Mouse (Mus musculus): ENCODE data around the gene Copz2. TPM values are rescaled to one million over a fixed set of nuclear protein-coding genes. Genes with fewer than 3 reads are reported as not detected.

Copz2 gene
- polyA plus RNA-seq, 1 experiment: 29.0 TPM

GRCm38 (mm10) chr11:96824783-96825495 is 24.7 kb upstream of the Copz2 start:
- TF ChIP-seq MYOG (IDR thresholded peaks at IDR 0.05; ENCODE audit: control insufficient read depth, extremely low read depth, insufficient read length) (no peak), FOSL1 (IDR thresholded peaks at IDR 0.05; ENCODE audit: insufficient read depth, low read length, poor library complexity, severe bottlenecking) (no peak)

DNA sequence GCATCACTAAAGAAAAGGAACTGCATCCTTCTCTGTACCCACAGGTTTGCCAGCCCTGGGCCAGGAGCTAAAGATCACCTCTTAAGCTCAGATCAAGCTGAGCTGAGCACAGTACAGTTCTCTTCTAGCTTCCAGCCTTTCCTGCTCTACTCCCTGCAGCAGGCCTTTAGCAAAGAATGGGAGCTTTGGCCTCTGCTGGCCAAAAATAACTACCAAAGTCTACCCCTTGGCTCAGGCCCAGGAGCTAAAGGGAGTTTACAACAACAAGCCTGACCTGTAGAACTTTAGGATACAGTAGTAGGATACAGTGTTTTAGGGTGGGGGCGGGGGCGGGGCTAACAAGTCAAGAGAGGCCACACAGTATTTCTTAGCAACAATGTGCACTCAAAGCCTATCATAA is 23.2 kb upstream of the Copz2 start:
- peaks cover 79% of the 10 kb centered on the region for H3K79me2 ChIP-seq (ENCODE audit: control insufficient read depth, insufficient read depth)
- H3K4me3 ChIP-seq (ENCODE audit: insufficient read depth, poor library complexity, severe bottlenecking): no peak overlapping the region
- peaks cover 31% of the 10 kb centered on the region for H3K36me3 ChIP-seq (ENCODE audit: control insufficient read depth, insufficient read depth)
- H3K79me3 ChIP-seq (ENCODE audit: low read depth): peaks cover 69% of the 10 kb centered on the region
- H3ac ChIP-seq (ENCODE audit: control insufficient read depth, insufficient read length, low read depth): no peak overlapping the region
- TF ChIP-seq CTCF (IDR thresholded peaks at IDR 0.05; ENCODE audit: control insufficient read depth, insufficient read depth, insufficient read length) (no peak), FOSL1 (IDR thresholded peaks at IDR 0.05; ENCODE audit: insufficient read depth, low read length, poor library complexity, severe bottlenecking) (no peak), CEBPB (IDR thresholded peaks at IDR 0.05; ENCODE audit: low read depth) (no peak), MAX (IDR thresholded peaks at IDR 0.05) (no peak), MYOG (IDR thresholded peaks at IDR 0.05; ENCODE audit: control insufficient read depth, extremely low read depth, insufficient read length) (no peak), USF1 (IDR thresholded peaks at IDR 0.05; ENCODE audit: low read depth) (no peak), MYOD1 (IDR thresholded peaks at IDR 0.05; ENCODE audit: control insufficient read depth, insufficient read length, low read depth) (no peak)
- no peaks in the 10 kb centered on the region for H3K27me3 ChIP-seq (ENCODE audit: control insufficient read depth, insufficient read depth, insufficient read length)

More at GRCm38 (mm10) chr11:96824783-96825495, 24.7 kb upstream of the Copz2 start:
- Histone ChIP-seq H3K79me3 (ENCODE audit: low read depth) (peaks cover 79% of the 10 kb centered on the region), H3K4me3 (ENCODE audit: insufficient read depth, poor library complexity, severe bottlenecking) (no peak overlapping the region), H3ac (ENCODE audit: control insufficient read depth, insufficient read length, low read depth) (peak overlapping the region; percentile 27), H3K27me3 (ENCODE audit: control insufficient read depth, insufficient read depth, insufficient read length) (no peaks in the 10 kb centered on the region), H3K36me3 (ENCODE audit: control insufficient read depth, insufficient read depth) (peaks cover 47% of the 10 kb centered on the region), H3K79me2 (ENCODE audit: control insufficient read depth, insufficient read depth) (peaks cover 94% of the 10 kb centered on the region)

GRCm38 (mm10) chr11:96827062-96827581 is 22.5 kb upstream of the Copz2 start:
- no peak overlapping the region for H3ac ChIP-seq (ENCODE audit: control insufficient read depth, insufficient read length, low read depth)
- no peak overlapping the region for H3K4me3 ChIP-seq (ENCODE audit: insufficient read depth, poor library complexity, severe bottlenecking)
- H3K79me3 ChIP-seq (ENCODE audit: low read depth): peaks cover 62% of the 10 kb centered on the region
- TF ChIP-seq FOSL1 (IDR thresholded peaks at IDR 0.05; ENCODE audit: insufficient read depth, low read length, poor library complexity, severe bottlenecking) (no peak), MYOG (IDR thresholded peaks at IDR 0.05; ENCODE audit: control insufficient read depth, extremely low read depth, insufficient read length) (no peak), USF1 (IDR thresholded peaks at IDR 0.05; ENCODE audit: low read depth) (no peak), CEBPB (IDR thresholded peaks at IDR 0.05; ENCODE audit: low read depth) (no peak), MYOD1 (IDR thresholded peaks at IDR 0.05; ENCODE audit: control insufficient read depth, insufficient read length, low read depth) (no peak), MAX (IDR thresholded peaks at IDR 0.05) (no peak)
- H3K36me3 ChIP-seq (ENCODE audit: control insufficient read depth, insufficient read depth): peaks cover 25% of the 10 kb centered on the region
- no peaks in the 10 kb centered on the region for H3K27me3 ChIP-seq (ENCODE audit: control insufficient read depth, insufficient read depth, insufficient read length)
- peaks cover 72% of the 10 kb centered on the region for H3K79me2 ChIP-seq (ENCODE audit: control insufficient read depth, insufficient read depth)

GRCm38 (mm10) chr11:96827917-96828316 is 21.8 kb upstream of the Copz2 start:
- Histone ChIP-seq H3K27me3 (ENCODE audit: control insufficient read depth, insufficient read depth, insufficient read length) (no peaks in the 10 kb centered on the region), H3ac (ENCODE audit: control insufficient read depth, insufficient read length, low read depth) (peak overlapping the region; percentile 19), H3K4me3 (ENCODE audit: insufficient read depth, poor library complexity, severe bottlenecking) (no peak overlapping the region), H3K79me2 (ENCODE audit: control insufficient read depth, insufficient read depth) (peaks cover 64% of the 10 kb centered on the region), H3K79me3 (ENCODE audit: low read depth) (peaks cover 55% of the 10 kb centered on the region), H3K36me3 (ENCODE audit: control insufficient read depth, insufficient read depth) (peaks cover 25% of the 10 kb centered on the region)
- TF ChIP-seq MAX (IDR thresholded peaks at IDR 0.05) (no peak), MYOG (IDR thresholded peaks at IDR 0.05; ENCODE audit: control insufficient read depth, extremely low read depth, insufficient read length) (no peak), FOSL1 (IDR thresholded peaks at IDR 0.05; ENCODE audit: insufficient read depth, low read length, poor library complexity, severe bottlenecking) (no peak), CEBPB (IDR thresholded peaks at IDR 0.05; ENCODE audit: low read depth) (no peak), MYOD1 (IDR thresholded peaks at IDR 0.05; ENCODE audit: control insufficient read depth, insufficient read length, low read depth) (no peak), USF1 (IDR thresholded peaks at IDR 0.05; ENCODE audit: low read depth) (no peak), CTCF (IDR thresholded peaks at IDR 0.05; ENCODE audit: control insufficient read depth, insufficient read depth, insufficient read length) (no peak)

- TF ChIP-seq FOSL1 (IDR thresholded peaks at IDR 0.05; ENCODE audit: insufficient read depth, low read length, poor library complexity, severe bottlenecking) (no peak), CTCF (IDR thresholded peaks at IDR 0.05; ENCODE audit: control insufficient read depth, insufficient read depth, insufficient read length) (no peak), MYOG (IDR thresholded peaks at IDR 0.05; ENCODE audit: control insufficient read depth, extremely low read depth, insufficient read length) (no peak), MYOD1 (IDR thresholded peaks at IDR 0.05; ENCODE audit: control insufficient read depth, insufficient read length, low read depth) (no peak), MAX (IDR thresholded peaks at IDR 0.05) (no peak), CEBPB (IDR thresholded peaks at IDR 0.05; ENCODE audit: low read depth) (no peak), USF1 (IDR thresholded peaks at IDR 0.05; ENCODE audit: low read depth) (no peak)
- H3K36me3 ChIP-seq (ENCODE audit: control insufficient read depth, insufficient read depth): peaks cover 25% of the 10 kb centered on the region
- H3K79me3 ChIP-seq (ENCODE audit: low read depth): peaks cover 45% of the 10 kb centered on the region
- peak overlapping the region; percentile 93 for H3ac ChIP-seq (ENCODE audit: control insufficient read depth, insufficient read length, low read depth)
- H3K4me3 ChIP-seq (ENCODE audit: insufficient read depth, poor library complexity, severe bottlenecking): peak overlapping the region; percentile 78
- no peaks in the 10 kb centered on the region for H3K27me3 ChIP-seq (ENCODE audit: control insufficient read depth, insufficient read depth, insufficient read length)
- H3K79me2 ChIP-seq (ENCODE audit: control insufficient read depth, insufficient read depth): peaks cover 55% of the 10 kb centered on the region
Measured at GRCm38 (mm10) chr11:96828881-96829280, 20.8 kb upstream of the Copz2 start.
